Mouse (Mus musculus): ENCODE data around the gene H2-M10.3.
"Not testable (repeated sequence)": the region's sequence is repeated elsewhere in the genome, so short reads cannot be mapped to it uniquely, and the experiment has no call there.

Gene H2-M10.3

DNA sequence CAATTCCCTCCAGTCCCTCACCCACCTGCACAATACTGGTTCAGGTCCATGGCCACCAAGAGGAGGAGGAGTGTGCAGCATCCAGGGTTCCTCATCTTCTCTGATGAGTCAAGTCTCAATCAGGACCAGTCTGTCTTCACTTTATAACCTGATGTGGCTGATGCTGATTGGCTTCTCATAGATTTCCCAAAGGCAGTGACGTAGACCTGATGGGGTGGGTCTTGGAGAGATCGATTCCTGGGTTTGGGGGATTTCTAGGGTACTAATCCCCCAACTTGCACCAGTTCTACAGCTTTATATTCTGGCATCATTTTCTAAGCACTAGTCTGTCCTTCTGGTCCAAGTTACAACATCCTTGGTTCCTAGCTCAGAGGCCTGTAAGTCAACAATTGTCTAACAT is at the start of gene H2-M10.3:
Gene H2-M10.3, minus strand, starts transcription at position 101 of the 400 bp plus-strand sequence.
- not testable (repeated sequence) for DNase-seq (ENCODE audit: low spot score)

DNA sequence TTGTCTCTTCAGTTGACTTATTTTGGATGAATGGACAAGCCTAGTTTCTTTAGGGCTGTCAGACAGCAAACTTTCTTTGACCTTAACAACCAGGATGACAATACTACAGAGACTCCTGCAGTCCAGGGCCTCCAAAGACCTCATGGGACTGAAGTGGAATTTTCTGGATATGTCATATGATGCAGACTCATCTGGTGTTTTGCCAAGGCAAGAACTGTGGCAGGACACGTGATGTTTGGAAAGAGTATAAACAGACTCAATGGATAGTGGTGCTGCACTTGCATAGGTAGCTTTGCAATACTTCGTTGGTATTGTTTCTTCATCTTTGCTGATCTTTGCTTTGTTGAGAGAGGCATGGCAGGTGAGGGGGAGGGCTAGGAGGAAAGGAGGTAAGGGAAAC is 49.2 kb upstream of the H2-M10.3 start:
- DNase-seq (ENCODE audit: low spot score), result peak; percentile 11

DNA sequence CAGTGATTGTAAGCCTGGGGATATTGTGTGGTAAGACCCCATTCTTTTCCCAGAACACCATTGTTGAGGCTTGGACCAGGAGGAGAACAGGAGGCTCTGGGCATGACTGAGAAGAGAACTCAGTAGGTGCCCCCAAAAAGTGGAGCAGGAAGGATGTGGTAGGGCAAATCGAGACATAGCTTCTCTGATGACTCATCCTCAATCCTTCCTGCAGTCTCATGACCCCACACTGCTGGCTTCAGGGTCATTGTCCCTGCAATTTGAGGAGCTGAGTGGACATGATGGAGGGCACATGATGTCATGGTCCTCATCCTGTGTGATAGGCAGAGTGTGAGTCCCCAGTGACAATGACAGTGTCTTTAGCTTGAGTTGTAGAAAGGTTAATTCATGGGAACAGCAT is 47.2 kb upstream of the H2-M10.3 start:
- no peak for DNase-seq (ENCODE audit: low spot score)

DNA sequence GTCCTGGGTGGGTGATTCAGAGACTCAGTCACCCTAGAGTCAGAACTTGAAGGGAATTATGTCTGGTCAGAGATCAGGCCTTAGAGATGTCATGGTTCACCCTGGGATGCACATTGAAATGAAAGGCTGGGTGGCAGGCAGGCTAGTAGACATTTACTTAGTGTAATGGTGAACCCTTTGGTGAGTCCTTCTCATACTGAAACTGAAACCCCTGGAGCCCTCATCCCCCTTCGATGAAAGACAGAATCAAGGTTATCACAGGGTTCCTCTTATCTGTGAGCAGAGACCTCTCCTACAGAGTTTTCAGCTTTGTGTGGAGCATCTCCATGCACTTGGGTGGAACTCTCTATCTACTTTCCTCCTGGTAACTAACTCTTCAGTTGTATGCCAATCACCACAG is 46.1 kb upstream of the H2-M10.3 start:
- DNase-seq (ENCODE audit: low spot score), result no peak

DNA sequence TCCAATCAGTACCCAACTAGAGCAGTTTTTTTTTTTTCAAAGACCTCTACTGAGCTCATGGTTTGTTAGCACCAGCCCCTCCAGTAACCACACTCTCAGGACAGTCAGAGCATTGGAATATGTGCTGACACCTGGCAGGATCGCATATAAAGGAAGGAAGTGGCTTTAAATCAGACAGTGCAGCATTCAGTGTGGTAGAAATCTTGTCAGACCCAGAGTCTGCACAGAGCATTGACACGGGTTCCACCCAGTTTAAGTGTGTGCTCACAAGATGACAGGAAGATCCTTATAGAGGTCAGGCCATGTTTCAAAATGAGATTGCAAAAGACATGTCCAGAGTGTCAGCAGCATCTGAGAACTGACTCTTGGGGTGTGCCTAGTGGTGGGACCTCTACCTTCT is 21.7 kb upstream of the H2-M10.3 start:
- no peak for DNase-seq (ENCODE audit: low spot score)

DNA sequence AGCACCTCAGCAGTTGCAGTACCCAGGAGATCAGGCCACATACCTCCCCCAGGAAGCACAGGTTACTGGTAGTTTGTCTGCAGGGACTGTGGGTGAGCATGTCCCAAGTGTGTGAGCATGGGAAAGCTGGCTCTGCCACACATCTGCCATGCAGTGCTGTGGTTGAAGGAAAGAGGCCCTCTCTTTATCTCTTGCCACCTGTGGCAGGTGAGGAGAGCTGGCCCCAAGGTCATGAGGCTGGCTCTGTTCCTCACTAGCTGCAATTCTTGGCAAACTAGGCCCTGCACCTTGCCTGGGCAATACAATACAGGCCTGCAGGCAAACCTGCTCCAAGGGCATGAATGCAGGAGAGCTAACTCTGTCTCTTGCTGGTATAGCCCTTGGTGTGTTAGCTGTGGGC is 5.8 kb downstream of the H2-M10.3 start:
- not testable (repeated sequence) for DNase-seq (ENCODE audit: low spot score)

DNA sequence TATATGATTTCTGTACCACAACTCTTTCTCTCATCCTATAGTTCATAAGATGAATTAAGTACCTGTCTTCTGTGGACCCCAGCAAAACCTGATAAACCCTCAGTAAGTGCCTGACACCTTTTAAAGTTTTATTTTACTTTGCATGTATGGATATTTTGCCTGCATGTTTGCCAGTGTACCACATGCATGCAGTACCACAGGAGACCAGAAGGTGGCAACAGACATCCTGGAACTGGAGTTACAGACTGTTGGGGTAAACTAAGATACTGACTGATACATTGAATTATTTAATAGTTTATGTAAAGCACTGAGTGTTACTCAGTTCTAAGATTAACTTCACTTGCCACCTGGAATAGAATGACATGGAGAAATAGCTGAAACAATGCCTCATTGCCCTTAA is 10.7 kb downstream of the H2-M10.3 start:
- DNase-seq (ENCODE audit: low spot score), result peak; percentile 64

DNA sequence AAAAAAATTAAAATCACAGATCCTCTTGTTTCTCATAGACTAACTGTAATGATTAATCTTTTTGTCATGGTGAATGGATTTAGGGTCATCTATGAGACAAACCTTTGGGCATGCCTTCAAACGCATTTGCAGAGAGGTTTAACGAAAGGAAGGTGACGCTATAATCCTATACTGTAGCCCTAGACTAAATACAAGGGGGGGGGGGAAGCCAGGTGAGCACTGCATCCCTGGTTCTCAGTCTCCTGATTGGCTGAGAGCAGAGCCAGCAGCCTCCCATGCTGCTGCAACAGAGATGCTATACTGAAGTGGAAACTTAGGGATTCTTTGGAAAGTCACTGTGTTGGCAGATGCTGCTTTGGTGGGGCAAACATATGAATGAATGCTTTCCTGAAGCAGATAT is 12.5 kb downstream of the H2-M10.3 start:
- no peak for DNase-seq (ENCODE audit: low spot score)

DNA sequence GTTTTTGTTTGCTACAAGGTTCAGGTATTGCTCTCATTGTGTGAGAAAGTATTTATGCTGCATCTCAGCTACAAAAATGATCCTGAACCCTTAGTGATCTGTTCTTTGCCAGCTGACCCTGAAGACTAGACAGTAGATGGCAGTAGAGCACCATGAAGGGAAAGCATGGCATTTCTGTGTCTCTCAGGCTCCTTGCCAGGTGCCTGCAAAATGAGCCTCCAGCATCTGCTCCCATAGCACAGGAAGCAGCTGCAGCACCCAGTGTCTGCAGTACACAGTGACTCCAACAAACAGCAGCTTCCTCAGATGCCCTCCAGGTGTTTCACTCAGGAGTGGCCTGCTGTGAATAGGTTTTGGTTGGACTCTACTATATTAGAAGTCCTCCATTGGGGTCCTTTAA is 12.9 kb downstream of the H2-M10.3 start:
- DNase-seq (ENCODE audit: low spot score), result peak; percentile 80

DNA sequence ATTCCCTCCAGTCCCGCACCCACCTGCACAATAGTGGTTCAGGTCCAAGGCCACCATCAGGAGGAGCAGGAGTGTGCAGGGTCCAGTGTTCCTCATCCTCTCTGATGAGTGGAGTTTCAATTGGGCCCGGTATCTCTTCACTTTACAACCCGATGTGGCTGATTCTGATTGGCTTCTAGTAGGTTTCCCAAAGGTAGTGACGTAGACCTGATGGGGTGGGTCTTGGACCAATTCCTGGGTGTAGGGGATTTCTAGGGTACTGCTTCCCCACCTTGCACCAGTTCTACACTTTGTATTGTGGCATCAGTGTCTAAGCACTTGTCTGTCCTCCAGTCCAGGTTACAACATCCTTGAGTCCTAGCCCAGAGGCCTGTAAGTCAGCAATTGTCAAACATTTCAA is 42.2 kb downstream of the H2-M10.3 start, which contains the start of gene H2-M10.1:
Gene H2-M10.1, minus strand, starts transcription at position 101 of the 400 bp plus-strand sequence.
- no peak for DNase-seq (ENCODE audit: low spot score)

DNA sequence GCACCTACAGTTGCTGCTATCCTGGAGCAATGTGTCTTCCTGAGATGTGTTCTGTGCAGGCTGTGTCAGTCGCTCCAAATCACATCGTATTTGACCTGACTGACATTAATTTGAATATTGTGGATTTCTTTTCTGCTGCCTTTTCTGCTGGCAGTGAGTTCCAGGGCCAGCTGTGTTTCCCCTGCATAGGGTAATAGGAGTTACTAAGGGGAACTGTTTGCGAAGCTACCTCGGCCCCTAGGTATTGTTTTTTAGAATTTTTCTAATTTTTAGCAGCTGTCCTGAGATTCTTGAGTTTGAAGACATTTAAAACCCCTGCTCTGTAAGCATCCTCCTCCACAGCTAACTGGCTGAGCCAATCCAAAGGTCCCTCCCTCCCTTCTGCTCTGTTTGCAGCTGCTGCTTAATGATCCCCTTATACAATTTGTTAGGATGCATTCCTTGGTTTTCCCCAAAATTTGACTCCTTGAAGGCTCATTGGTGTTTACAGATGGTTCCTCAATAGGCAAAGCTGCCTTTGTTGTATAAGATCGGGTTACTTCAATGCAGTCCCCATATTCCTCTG is 52.4 kb downstream of the H2-M10.3 start:
- no peak for DNase-seq (ENCODE audit: low spot score)

DNA sequence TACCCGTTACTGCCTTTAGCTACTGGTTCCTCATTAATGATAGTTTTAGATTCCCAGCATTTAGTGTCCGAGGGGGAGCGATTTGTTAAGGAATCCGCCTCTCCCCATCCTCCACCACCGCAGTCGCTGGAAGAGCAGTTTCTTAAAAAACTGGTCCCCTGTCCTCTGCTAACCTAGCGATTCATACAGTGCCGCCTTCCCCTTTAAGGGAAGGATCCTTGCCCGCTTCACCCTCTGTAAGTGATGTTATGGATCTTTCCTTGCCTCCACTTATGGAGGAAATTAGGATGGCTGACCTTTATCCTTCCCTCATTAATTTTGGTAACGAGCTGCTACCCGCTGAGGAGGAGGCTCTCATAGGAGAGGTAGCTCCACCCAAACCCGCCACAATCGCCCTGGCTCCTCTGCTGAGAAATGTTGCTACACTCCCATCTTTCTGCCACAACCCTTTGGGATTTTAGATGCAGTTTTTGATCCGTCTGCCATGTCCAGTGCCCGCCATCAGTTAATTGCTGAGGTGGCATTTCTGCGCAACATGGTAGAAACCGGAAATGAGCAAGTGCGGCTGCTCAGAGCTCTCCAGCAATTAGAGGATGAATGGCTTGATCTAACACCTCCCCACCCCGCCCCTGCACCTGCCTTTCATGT is 53.1 kb downstream of the H2-M10.3 start:
- no peak for DNase-seq (ENCODE audit: low spot score)

Data from adipocyte (in vitro differentiated cells).